Mouse (Mus musculus) embryonic facial prominence, embryonic 15.5 days (tissue): ENCODE measurements around the gene E130114P18Rik. TPM values are rescaled to one million over a fixed set of nuclear protein-coding genes. Genes with fewer than 3 reads are reported as not detected.
A peak's percentile ranks its signal among the peaks of the same experiment; 100 is the strongest.

Source experiments
- ATAC-seq: fragments of 200-750 bp; cut with Nextera tagmentation; 2 replicates; pipeline ENCODE4 v1.8.0; 2017; ENCODE audit warnings: low read depth, moderate TSS enrichment; ENCODE audit not compliant: insufficient number of reproducible peaks, low FRiP score, low TSS enrichment
- H3K27ac ChIP-seq: fragments of 300-500 bp; sonication (generic); replicated peaks from 2 replicates; pipeline ENCODE4 v1.5.1; 2015; ENCODE audit warnings: mild to moderate bottlenecking, inconsistent platforms
- H3K27me3 ChIP-seq: fragments of 300-500 bp; sonication (generic); 2 replicates; pipeline ENCODE4 v1.6.1; 2015; ENCODE audit warnings: inconsistent platforms
- H3K36me3 ChIP-seq: fragments of 300-500 bp; sonication (generic); 2 replicates; pipeline ENCODE4 v1.6.1; 2015; ENCODE audit warnings: mild to moderate bottlenecking, inconsistent platforms
- H3K4me1 ChIP-seq: fragments of 300-500 bp; sonication (generic); 2 replicates; pipeline ENCODE4 v1.6.1; 2015; ENCODE audit warnings: inconsistent platforms
- H3K4me2 ChIP-seq: fragments of 300-500 bp; sonication (generic); replicated peaks from 2 replicates; pipeline ENCODE4 v1.6.1; 2015; ENCODE audit warnings: mild to moderate bottlenecking, inconsistent platforms
- H3K4me3 ChIP-seq: fragments of 300-500 bp; sonication (generic); replicated peaks from 2 replicates; pipeline ENCODE4 v1.5.1; 2015; ENCODE audit warnings: mild to moderate bottlenecking, inconsistent platforms
- H3K9ac ChIP-seq: fragments of 300-500 bp; sonication (generic); 2 replicates; pipeline ENCODE4 v1.6.1; 2015; ENCODE audit warnings: inconsistent platforms
- H3K9me3 ChIP-seq: fragments of 300-500 bp; sonication (generic); replicated peaks from 2 replicates; pipeline ENCODE4 v1.6.1; 2016; ENCODE audit warnings: inconsistent platforms
- WGBS: fragments of 180-500 bp; shearing (Covaris S2); methylation state at CpG from one replicate; pipeline ENCODE4 v1.1.7; 2015; 5-methylcytosine and 5-hydroxymethylcytosine counted together
- polyA plus RNA-seq: library from polyadenylated mRNA; unstranded; fragments of >200 nt; fragmentation: Nextera tagmentation; extraction: Ambion mirVana; gene quantifications from 2 replicates; pipeline ENCODE4 v1.2.1, GENCODE M21; 2015

Gene E130114P18Rik
- 3.8 and 4.2 TPM in 2 replicates for polyA plus RNA-seq

DNA sequence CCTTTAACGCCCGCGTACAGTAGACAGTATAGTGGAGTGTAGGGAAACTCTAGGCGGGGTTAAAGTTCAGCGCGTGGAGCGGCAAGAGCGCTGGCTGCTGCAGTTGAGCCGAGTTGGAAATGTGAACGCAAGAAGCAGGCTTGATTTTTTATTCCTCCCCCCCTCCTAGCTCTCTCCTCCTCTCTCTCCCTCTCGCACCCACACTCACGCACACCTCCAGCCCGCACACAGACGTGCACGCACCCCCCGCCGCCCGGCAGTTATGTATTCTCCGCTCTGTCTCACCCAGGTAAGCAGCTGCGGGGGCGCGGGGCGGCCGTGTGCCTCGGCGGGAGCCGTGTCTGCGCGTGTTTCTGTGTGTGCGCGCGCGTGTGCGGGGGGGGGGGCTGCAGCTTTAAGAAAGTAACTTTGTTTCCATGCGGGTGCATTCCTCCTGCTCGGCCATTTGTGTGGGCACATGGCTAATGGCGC is at the start of gene E130114P18Rik:
Gene E130114P18Rik, minus strand, starts transcription at position 373 of the 471 bp plus-strand sequence.
- Histone ChIP-seq H3K4me3 (peak within 1 kb of the TSS; percentile 83), H3K4me1 (peaks cover 26% of the 10 kb centered on the region), H3K9me3 (no peaks in the 10 kb centered on the region), H3K27me3 (no peaks in the 10 kb centered on the region), H3K36me3 (no peaks in the 10 kb centered on the region), H3K9ac (peak within 1 kb of the TSS; percentile 97), H3K4me2 (peak within 1 kb of the TSS; percentile 76), H3K27ac (peak within 1 kb of the TSS; percentile 97)
- ATAC-seq = peak; percentile 56
- under 1% methylated on average over 37 of the region's 37 CpGs for WGBS

DNA sequence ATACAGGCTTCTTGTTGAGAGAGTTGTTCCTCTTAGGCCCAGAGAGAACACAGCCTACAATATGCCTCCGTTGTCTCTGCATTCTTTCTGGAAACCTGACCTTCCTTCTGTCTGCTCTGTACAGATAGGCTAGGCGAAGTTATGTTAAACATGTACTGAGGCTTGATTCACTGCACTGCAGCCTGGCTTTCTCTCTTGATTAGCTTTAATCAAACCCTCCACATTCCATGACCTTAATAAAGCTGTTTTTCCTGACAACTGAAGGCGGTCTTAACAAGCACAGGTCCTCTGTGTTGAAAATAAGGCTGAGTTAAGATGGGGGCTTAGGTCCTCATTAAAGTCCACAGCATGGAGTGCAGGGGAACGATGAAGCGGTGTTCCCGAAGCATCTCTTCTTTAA is 49.2 kb upstream of the E130114P18Rik start:
- H3K9ac ChIP-seq = no peak overlapping the region
- peaks cover 15% of the 10 kb centered on the region for H3K4me1 ChIP-seq
- H3K27ac ChIP-seq = no peak overlapping the region
- H3K4me3 ChIP-seq = no peak overlapping the region
- ATAC-seq = no peak; the same call in 1 of the 2 replicates
- no peaks in the 10 kb centered on the region for H3K9me3 ChIP-seq
- no peaks in the 10 kb centered on the region for H3K27me3 ChIP-seq
- 50% methylated on average over 6 of the region's 6 CpGs for WGBS
- H3K36me3 ChIP-seq = no peaks in the 10 kb centered on the region
- H3K4me2 ChIP-seq = no peak overlapping the region

DNA sequence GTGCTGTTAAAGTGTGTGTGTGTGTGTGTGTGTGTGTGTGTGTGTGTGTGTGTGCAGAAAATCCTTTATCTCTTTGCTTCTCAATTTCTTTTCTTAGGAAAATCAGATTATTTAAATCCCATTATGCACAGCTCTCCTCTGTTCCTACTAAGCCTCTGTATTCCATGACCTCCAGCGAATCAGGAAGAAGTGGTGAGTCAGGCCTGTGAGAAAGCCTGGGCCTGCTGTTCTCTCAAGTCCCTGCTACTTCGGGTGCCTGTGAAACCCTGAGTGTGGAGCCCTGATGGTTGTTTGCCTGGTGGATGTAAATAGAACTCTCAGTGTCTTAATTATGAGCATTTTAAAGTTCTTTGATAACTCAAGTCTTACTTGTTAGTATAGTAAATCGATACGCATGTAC is 48.0 kb upstream of the E130114P18Rik start:
- no peak overlapping the region for H3K27ac ChIP-seq
- no peaks in the 10 kb centered on the region for H3K27me3 ChIP-seq
- ATAC-seq = no peak
- no peak overlapping the region for H3K4me2 ChIP-seq
- H3K9me3 ChIP-seq = no peaks in the 10 kb centered on the region
- WGBS = 72% methylated on average over 4 of the region's 4 CpGs
- no peaks in the 10 kb centered on the region for H3K36me3 ChIP-seq
- H3K4me1 ChIP-seq = peaks cover 8% of the 10 kb centered on the region
- H3K4me3 ChIP-seq = no peak overlapping the region
- H3K9ac ChIP-seq = no peak overlapping the region

DNA sequence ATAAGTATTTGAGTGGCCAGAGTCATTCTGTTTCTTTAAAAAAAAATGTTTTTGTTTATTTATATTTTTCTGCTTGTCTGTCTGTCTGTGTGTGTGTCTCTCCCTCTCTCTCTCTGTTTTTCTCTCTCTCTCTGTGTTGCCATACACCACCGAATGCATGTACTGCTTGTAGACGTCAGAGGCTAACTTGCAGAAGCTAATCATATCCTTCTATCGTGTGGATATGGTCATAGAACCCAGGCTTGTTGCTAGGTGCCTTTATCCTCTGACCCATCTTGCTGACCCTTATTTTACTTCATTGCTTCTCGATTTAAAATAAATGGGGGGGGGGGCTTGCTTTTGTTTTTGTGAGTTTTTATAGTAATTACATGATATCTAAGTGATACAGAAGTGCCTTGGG is 47.6 kb upstream of the E130114P18Rik start:
- H3K27me3 ChIP-seq = no peaks in the 10 kb centered on the region
- no peak overlapping the region for H3K4me3 ChIP-seq
- peaks cover 8% of the 10 kb centered on the region; the same call in 1 of the 2 replicates for H3K4me1 ChIP-seq
- WGBS = 75% methylated on average over 4 of the region's 4 CpGs
- no peaks in the 10 kb centered on the region for H3K9me3 ChIP-seq
- H3K9ac ChIP-seq = no peak overlapping the region
- H3K4me2 ChIP-seq = no peak overlapping the region
- H3K27ac ChIP-seq = no peak overlapping the region
- no peak for ATAC-seq
- no peaks in the 10 kb centered on the region for H3K36me3 ChIP-seq

DNA sequence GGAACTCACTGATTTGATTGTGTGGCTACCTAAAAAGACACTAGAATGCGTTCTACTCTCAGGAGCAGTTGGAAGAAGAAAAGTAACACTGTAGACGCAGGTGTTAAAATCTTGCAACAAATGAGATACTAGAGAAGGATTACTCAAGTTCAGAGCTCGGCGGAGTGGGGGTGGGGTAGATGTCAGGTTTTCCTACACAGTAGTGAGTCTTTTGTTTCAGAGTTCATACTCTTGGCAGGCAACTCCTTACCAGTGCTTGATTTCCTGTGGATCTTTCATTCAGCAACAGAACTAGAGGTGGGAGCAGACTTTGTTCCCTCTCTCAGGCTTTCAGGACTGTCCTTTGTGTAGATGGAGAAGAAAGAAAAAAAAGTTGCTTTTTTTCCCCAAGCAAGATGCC is 46.6 kb upstream of the E130114P18Rik start:
- 65% methylated on average over 4 of the region's 4 CpGs for WGBS
- Histone ChIP-seq H3K9me3 (no peaks in the 10 kb centered on the region), H3K9ac (no peak overlapping the region), H3K4me2 (no peak overlapping the region), H3K36me3 (no peaks in the 10 kb centered on the region), H3K4me1 (peaks cover 8% of the 10 kb centered on the region; the same call in 1 of the 2 replicates), H3K27ac (no peak overlapping the region), H3K27me3 (no peaks in the 10 kb centered on the region), H3K4me3 (no peak overlapping the region)
- ATAC-seq = no peak

DNA sequence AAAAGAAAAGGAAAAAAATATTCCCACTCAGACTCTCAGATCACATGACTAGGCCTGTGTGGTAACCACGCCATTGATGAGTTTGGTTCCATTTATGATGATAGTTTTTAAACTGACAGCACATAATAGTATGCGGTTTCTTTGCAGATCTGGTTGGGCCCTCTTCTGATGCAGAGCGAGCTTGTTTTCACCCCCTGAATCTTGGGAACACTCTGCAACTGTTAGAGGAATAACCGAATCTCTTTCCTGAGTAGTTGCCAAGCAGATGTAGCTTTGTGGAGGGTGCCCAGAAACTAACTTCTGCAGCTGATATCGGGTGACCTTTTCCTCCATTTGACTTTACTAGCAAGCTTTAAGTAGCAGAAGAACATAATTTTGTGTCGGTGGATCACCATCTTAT is 45.6 kb upstream of the E130114P18Rik start:
- no peak for ATAC-seq
- 71% methylated on average over 6 of the region's 6 CpGs for WGBS
- H3K4me1 ChIP-seq = peaks cover 8% of the 10 kb centered on the region; the same call in 1 of the 2 replicates
- H3K9me3 ChIP-seq = no peaks in the 10 kb centered on the region
- H3K27me3 ChIP-seq = no peaks in the 10 kb centered on the region
- no peak overlapping the region for H3K4me2 ChIP-seq
- H3K36me3 ChIP-seq = no peaks in the 10 kb centered on the region
- H3K27ac ChIP-seq = no peak overlapping the region
- H3K9ac ChIP-seq = no peak overlapping the region
- H3K4me3 ChIP-seq = no peak overlapping the region

DNA sequence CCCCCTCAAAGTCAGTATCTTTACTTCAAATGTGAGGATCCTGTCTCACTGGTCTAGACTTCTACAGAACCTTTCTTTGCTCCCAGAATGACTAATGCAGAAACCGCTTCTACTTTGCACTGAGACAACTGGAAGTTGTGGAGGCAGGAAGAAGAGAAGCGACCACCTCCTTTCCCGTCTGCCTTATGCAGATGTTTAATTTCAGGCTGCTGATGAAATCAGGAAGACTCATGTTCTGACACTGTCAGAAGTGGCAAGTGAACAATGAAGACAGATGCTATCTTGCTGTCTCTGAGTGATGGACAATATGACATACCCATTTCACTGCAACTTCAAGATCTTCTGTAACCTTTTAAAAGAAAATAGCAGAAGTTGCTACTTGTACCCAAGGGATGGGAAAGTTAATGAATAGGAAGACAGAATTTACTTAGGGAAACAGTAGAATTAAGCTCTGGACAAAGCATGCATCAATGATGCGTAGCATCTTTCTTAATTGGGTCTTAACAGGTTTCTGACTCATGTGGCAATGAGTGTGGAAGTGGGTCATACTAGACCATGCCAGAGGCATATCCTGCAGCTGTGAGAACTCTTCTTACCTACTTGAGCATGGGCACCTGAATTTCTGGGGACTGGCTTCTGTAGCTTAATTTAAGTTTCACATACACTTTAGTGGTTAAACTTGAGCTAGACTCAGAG is 43.8 kb upstream of the E130114P18Rik start:
- Histone ChIP-seq H3K27me3 (no peaks in the 10 kb centered on the region), H3K4me3 (no peak overlapping the region), H3K4me1 (peaks cover 13% of the 10 kb centered on the region; the same call in 1 of the 2 replicates), H3K4me2 (no peak overlapping the region), H3K9ac (no peak overlapping the region), H3K9me3 (no peaks in the 10 kb centered on the region), H3K27ac (no peak overlapping the region), H3K36me3 (no peaks in the 10 kb centered on the region)
- 77% methylated on average over 4 of the region's 4 CpGs for WGBS
- ATAC-seq = no peak

DNA sequence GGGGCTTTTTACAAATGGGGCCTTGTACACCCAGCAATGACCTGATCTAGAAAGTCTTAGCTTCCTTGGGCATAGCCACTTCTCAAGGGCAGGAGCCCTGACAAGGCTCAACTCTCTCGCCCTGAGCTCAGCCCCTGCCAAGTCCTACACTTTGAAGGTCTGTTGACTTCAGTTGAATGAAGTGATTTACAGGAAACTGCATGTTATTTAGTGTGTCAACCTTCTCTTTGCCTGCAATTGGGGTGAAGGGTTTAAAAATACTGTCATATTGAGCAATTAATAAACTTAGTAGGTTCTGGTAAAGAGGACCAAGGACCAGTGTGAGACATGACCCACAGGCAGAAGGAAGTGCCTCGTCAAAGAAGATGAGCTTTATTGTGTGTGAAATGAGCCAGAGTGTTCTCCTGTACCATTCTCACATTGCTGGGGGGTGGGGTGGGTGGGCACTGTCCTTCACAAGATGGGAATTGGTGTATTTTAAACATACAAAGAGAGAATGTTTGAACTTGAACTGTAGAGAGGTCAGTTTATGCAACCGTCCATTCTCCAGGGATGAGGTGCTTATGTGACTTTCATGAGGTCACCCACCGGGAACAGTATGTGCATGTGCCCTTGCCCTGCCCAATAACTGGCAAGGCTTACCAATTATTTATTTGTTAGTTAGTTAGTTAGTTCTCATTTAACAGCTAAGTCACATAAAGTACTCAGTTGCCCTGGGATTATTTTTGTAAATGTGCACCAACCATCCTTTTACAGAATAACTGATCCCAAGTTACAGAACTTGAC is 42.8 kb upstream of the E130114P18Rik start:
- 82% methylated on average over 4 of the region's 4 CpGs for WGBS

DNA sequence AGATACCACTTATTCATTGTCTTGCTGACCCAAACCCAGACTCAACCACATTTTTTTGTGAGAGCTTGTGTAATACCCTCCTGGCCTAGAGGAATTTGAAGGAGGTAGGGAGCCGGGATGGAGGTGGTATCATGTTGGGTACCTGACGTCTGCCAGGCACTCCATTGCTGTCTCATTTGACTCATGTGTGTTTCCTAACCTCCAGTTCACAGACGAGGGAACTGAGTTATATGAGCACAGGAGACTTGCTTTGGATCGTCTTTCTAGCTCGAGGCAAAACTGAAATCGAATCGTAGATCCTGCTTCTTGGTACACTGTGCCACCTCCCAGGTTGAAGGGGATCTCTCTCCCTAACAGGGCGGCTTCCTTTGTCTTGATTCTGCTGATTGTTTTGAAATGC is 41.2 kb upstream of the E130114P18Rik start:
- Histone ChIP-seq H3K27me3 (no peaks in the 10 kb centered on the region), H3K9ac (no peak overlapping the region), H3K4me3 (no peak overlapping the region), H3K4me2 (no peak overlapping the region), H3K4me1 (peaks cover 7% of the 10 kb centered on the region; the same call in 1 of the 2 replicates), H3K27ac (no peak overlapping the region), H3K9me3 (no peaks in the 10 kb centered on the region), H3K36me3 (no peaks in the 10 kb centered on the region)
- no peak for ATAC-seq
- WGBS = 43% methylated on average over 8 of the region's 8 CpGs

More for the DNA sequence above, 42.8 kb upstream of the E130114P18Rik start:
- H3K4me3 ChIP-seq = no peak overlapping the region
- ATAC-seq = no peak
- no peaks in the 10 kb centered on the region for H3K27me3 ChIP-seq
- H3K27ac ChIP-seq = no peak overlapping the region
- no peaks in the 10 kb centered on the region for H3K36me3 ChIP-seq
- no peaks in the 10 kb centered on the region for H3K9me3 ChIP-seq
- peaks cover 13% of the 10 kb centered on the region; the same call in 1 of the 2 replicates for H3K4me1 ChIP-seq
- no peak overlapping the region for H3K9ac ChIP-seq
- no peak overlapping the region for H3K4me2 ChIP-seq

DNA sequence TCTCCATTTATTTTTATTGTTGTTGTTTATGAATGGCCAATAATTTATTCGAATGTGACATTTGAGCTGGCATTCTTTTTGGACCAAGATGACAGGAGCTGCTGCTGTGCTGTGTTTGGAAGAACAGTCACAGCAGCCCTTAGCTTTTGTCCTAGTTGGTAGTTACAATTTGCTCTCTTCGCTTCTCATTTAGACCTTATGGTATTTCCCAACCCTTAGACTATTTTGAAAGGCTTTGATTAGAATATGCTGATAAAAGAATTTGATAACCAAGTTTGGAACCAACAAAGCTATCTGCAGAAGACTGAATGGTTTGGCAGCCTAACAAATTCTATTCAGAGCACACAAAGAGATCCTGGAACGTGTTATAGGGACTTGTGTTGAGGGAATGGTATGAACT is 40.6 kb upstream of the E130114P18Rik start:
- Histone ChIP-seq H3K9me3 (no peaks in the 10 kb centered on the region), H3K9ac (no peak overlapping the region), H3K4me1 (peaks cover 7% of the 10 kb centered on the region; the same call in 1 of the 2 replicates), H3K4me2 (no peak overlapping the region), H3K4me3 (no peak overlapping the region), H3K36me3 (no peaks in the 10 kb centered on the region), H3K27me3 (no peaks in the 10 kb centered on the region), H3K27ac (no peak overlapping the region)
- no peak for ATAC-seq
- WGBS = 68% methylated on average over 3 of the region's 3 CpGs

DNA sequence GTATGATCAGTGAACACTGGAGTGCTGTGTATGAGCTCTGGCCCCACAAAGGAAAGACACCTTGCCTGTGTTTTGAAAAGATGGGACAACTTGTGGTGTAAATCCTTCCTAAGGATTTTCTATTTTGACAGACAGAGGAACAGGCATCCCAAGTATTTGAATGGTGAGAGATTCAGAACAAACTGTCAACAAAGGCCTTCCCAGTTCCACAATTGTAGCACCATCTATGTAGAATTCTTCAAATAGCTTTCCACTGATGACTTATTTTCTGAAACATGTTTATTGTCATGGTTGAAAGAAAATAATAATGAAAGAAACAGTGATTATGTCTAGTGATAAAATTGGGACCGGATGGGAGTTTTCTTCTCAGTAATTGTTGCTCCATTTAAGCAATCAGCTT is 39.9 kb upstream of the E130114P18Rik start:
- Histone ChIP-seq H3K4me1 (peaks cover 4% of the 10 kb centered on the region; the same call in 1 of the 2 replicates), H3K27ac (no peak overlapping the region), H3K9me3 (no peaks in the 10 kb centered on the region), H3K9ac (no peak overlapping the region), H3K4me2 (no peak overlapping the region), H3K36me3 (no peaks in the 10 kb centered on the region), H3K27me3 (no peaks in the 10 kb centered on the region), H3K4me3 (no peak overlapping the region)
- no peak for ATAC-seq
- 46% methylated on average over 1 of the region's 1 CpGs for WGBS
